Mouse (Mus musculus): ENCODE data around the gene Anln. TPM values are rescaled to one million over a fixed set of nuclear protein-coding genes. Genes with fewer than 3 reads are reported as not detected.
"Not testable (repeated sequence)": the region's sequence is repeated elsewhere in the genome, so short reads cannot be mapped to it uniquely, and the experiment has no call there.

Gene Anln
- polyA plus RNA-seq, 2 experiments = 35.4 to 40.4 TPM

DNA sequence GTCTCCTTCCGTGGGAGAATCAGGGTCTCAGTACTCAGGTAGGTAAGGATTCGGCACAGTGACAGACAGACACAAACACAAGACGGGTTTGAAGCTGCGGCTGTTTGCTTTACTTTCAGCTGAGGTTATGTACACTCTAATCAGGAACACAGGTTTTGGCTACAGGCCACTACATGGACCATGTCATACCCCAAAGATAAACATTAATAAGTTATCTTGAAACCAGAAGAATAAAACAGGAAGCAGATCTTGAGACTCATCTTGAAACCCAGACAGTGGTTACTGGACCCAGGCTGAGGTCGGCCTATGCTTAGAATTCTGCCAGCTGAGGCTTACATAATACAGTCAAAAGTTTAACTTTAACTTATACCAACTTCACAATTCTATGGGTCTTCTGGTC lies 75.8 kb downstream of the Anln start:
- Histone ChIP-seq H3K4me3 (replicated peaks; ENCODE audit: low read length) (no peak overlapping the region), H3K4me1 (ENCODE audit: control insufficient read depth, insufficient read depth, low read length) (no peaks in the 10 kb centered on the region), H3K9ac (ENCODE audit: low read depth, low read length, severe bottlenecking) (no peak overlapping the region), H3K27ac (replicated peaks; ENCODE audit: low read depth, low read length) (no peak overlapping the region), H3K36me3 (ENCODE audit: control insufficient read depth, insufficient read depth, low read length) (no peaks in the 10 kb centered on the region), H3K9me3 (ENCODE audit: control insufficient read depth, low read length) (no peaks in the 10 kb centered on the region), H3K27me3 (ENCODE audit: control insufficient read depth, insufficient read depth, low read length) (no peaks in the 10 kb centered on the region), H3K4me2 (replicated peaks; ENCODE audit: low read depth, low read length, severe bottlenecking) (no peak overlapping the region)
- DNase-seq (ENCODE audit: low spot score) = no peak
- 90% methylated on average over 5 of the region's 5 CpGs for WGBS
- ATAC-seq (ENCODE audit: low FRiP score, low read depth) = no peak
- TF ChIP-seq POLR2A (IDR thresholded peaks at IDR 0.05; ENCODE audit: borderline replicate concordance, extremely low read depth, insufficient read depth, insufficient read length) = no peak

- Histone ChIP-seq H3K27me3 (ENCODE audit: control insufficient read depth, insufficient read depth, low read length) (no peaks in the 10 kb centered on the region), H3K27ac (replicated peaks; ENCODE audit: low read depth, low read length) (no peak overlapping the region), H3K9me3 (ENCODE audit: control insufficient read depth, low read length) (no peaks in the 10 kb centered on the region), H3K4me2 (replicated peaks; ENCODE audit: low read depth, low read length, severe bottlenecking) (no peak overlapping the region), H3K36me3 (ENCODE audit: control insufficient read depth, insufficient read depth, low read length) (peaks cover 7% of the 10 kb centered on the region), H3K4me1 (ENCODE audit: control insufficient read depth, insufficient read depth, low read length) (peaks cover 6% of the 10 kb centered on the region; the same call in 1 of the 2 replicates), H3K4me3 (replicated peaks; ENCODE audit: low read length) (no peak overlapping the region), H3K9ac (ENCODE audit: low read depth, low read length, severe bottlenecking) (no peak overlapping the region)
- 89% methylated on average over 5 of the region's 5 CpGs for WGBS
- no peak for TF ChIP-seq POLR2A (IDR thresholded peaks at IDR 0.05; ENCODE audit: borderline replicate concordance, extremely low read depth, insufficient read depth, insufficient read length)
- ATAC-seq (ENCODE audit: low FRiP score, low read depth) (no peak), DNase-seq (ENCODE audit: low spot score) (no peak)
Measured at GRCm38 (mm10) chr9:22309651-22310050, 79.3 kb downstream of the Anln start.

DNA sequence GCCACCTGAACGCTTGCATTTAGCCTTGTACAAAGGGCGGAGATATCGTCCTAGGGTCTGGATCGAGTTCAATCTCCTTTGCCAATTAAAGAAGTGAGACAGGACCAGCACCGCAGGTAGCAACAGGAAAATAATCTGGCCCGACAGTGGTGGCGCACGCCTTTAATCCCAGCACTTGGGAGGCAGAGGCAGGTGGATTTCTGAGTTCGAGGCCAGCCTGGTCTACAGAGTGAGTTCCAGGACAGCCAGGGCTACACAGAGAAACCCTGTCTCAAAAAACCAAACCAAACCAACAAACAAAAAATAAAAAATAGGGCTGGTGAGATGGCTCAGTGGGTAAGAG lies 81.1 kb downstream of the Anln start:
- H3K36me3 ChIP-seq (ENCODE audit: control insufficient read depth, insufficient read depth, low read length) = peaks cover 25% of the 10 kb centered on the region
- DNase-seq (ENCODE audit: low spot score); H3K27me3 ChIP-seq (ENCODE audit: control insufficient read depth, insufficient read depth, low read length); H3K9me3 ChIP-seq (ENCODE audit: control insufficient read depth, low read length); H3K4me1 ChIP-seq (ENCODE audit: control insufficient read depth, insufficient read depth, low read length): not testable (repeated sequence)
- peak overlapping the region; percentile 98 for H3K4me3 ChIP-seq (replicated peaks; ENCODE audit: low read length)
- H3K4me2 ChIP-seq (replicated peaks; ENCODE audit: low read depth, low read length, severe bottlenecking) = peak overlapping the region; percentile 85
- peak; percentile 36 for ATAC-seq (ENCODE audit: low FRiP score, low read depth)
- H3K27ac ChIP-seq (replicated peaks; ENCODE audit: low read depth, low read length) = peak overlapping the region; percentile 71; the same call in 1 of the 2 replicates
- H3K9ac ChIP-seq (ENCODE audit: low read depth, low read length, severe bottlenecking) = peak overlapping the region; percentile 99
- 13% methylated on average over 9 of the region's 9 CpGs for WGBS

DNA sequence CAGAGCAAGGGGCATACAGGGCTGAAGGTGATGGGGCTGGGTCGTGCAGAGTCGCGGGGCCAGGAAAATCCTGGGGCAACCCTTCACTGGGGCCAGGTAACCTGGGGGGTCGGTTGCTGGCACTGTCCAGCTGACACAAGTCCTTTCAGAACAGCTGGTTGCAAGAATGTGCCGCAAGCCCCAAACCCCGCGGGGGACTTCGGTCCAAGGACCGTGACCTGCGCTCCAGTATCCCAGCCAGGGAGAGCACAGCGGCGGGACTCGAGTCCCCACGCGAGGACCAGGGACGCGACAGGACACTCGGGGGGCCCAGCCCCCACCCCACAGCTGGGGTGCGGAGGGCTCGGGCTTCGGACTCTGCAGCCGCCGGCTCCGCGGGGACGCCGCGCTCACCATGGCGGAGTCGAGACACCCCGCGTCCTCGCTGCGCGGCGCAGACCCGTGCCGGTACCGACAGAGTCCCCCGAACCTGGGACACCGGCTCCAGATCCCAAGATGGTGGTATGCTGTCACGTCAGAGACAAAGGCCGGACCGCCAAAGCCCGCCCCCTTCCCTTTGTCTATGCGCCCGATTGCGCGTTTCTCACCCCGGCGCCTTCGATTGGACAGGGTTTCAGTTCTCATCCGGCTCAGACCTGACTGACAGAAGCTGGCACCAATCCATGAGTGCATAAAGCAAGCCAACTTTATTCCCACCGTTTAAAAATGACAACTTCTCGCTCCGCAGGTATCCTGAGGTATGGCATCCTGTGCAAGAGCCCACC lies 81.7 kb downstream of the Anln start, which contains the start of gene Zfp810:
TSS of gene Zfp810 (minus strand) at position 493 of the 764 bp plus-strand sequence.
- Histone ChIP-seq H3K27me3 (ENCODE audit: control insufficient read depth, insufficient read depth, low read length) (no peaks in the 10 kb centered on the region), H3K36me3 (ENCODE audit: control insufficient read depth, insufficient read depth, low read length) (peaks cover 25% of the 10 kb centered on the region), H3K4me3 (replicated peaks; ENCODE audit: low read length) (peak within 1 kb of the TSS; percentile 98), H3K4me1 (ENCODE audit: control insufficient read depth, insufficient read depth, low read length) (peaks cover 6% of the 10 kb centered on the region; the same call in 1 of the 2 replicates), H3K9me3 (ENCODE audit: control insufficient read depth, low read length) (0 out of 2 replicates have a peak, but pooled peaks cover 4% of the 10 kb centered on the region), H3K4me2 (replicated peaks; ENCODE audit: low read depth, low read length, severe bottlenecking) (peak within 1 kb of the TSS; percentile 85), H3K9ac (ENCODE audit: low read depth, low read length, severe bottlenecking) (peak within 1 kb of the TSS; percentile 99), H3K27ac (replicated peaks; ENCODE audit: low read depth, low read length) (peak within 1 kb of the TSS; percentile 71)
- peak; percentile 98 for DNase-seq (ENCODE audit: low spot score)
- 0 out of 2 replicates have a peak, but pooled peaks have one; percentile 21 for TF ChIP-seq POLR2A (IDR thresholded peaks at IDR 0.05; ENCODE audit: borderline replicate concordance, extremely low read depth, insufficient read depth, insufficient read length)
- ATAC-seq (ENCODE audit: low FRiP score, low read depth) = peak; percentile 100
- 0% methylated on average over 42 of the region's 56 CpGs for WGBS

DNA sequence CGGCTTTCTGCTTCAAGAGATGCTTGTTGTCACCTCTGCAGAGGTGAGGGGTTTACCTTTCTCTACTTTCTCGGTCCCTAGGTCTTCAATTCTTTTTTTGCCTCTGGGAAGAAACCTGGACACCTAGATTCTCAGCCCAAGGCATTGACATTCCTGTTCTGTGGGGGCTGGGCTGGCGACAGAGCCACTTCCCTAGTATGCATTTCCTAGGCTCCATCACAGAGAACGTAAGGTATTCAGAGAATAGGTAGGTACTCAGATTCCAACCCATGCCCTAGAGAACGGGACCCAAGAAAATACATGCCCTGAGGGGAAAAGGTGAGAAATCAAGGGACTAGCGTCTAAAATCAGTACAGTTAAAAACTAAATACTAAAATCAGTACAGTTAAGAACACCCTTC lies 82.3 kb downstream of the Anln start:
- Histone ChIP-seq H3K4me3 (replicated peaks; ENCODE audit: low read length) (peak overlapping the region; percentile 98), H3K27ac (replicated peaks; ENCODE audit: low read depth, low read length) (peak overlapping the region; percentile 71), H3K27me3 (ENCODE audit: control insufficient read depth, insufficient read depth, low read length) (no peaks in the 10 kb centered on the region), H3K9me3 (ENCODE audit: control insufficient read depth, low read length) (0 out of 2 replicates have a peak, but pooled peaks cover 4% of the 10 kb centered on the region), H3K36me3 (ENCODE audit: control insufficient read depth, insufficient read depth, low read length) (peaks cover 25% of the 10 kb centered on the region), H3K4me2 (replicated peaks; ENCODE audit: low read depth, low read length, severe bottlenecking) (peak overlapping the region; percentile 85), H3K4me1 (ENCODE audit: control insufficient read depth, insufficient read depth, low read length) (peaks cover 6% of the 10 kb centered on the region; the same call in 1 of the 2 replicates), H3K9ac (ENCODE audit: low read depth, low read length, severe bottlenecking) (peak overlapping the region; percentile 99)
- 0 out of 2 replicates have a peak, but pooled peaks have one; percentile 9 for ATAC-seq (ENCODE audit: low FRiP score, low read depth)
- no peak for DNase-seq (ENCODE audit: low spot score)
- WGBS = 15% methylated on average over 6 of the region's 6 CpGs
- no peak for TF ChIP-seq POLR2A (IDR thresholded peaks at IDR 0.05; ENCODE audit: borderline replicate concordance, extremely low read depth, insufficient read depth, insufficient read length)

Measured in limb, embryonic 14.5 days (tissue).